Mouse (Mus musculus): Measurements from ENCODE around the gene Alk.

DNA sequence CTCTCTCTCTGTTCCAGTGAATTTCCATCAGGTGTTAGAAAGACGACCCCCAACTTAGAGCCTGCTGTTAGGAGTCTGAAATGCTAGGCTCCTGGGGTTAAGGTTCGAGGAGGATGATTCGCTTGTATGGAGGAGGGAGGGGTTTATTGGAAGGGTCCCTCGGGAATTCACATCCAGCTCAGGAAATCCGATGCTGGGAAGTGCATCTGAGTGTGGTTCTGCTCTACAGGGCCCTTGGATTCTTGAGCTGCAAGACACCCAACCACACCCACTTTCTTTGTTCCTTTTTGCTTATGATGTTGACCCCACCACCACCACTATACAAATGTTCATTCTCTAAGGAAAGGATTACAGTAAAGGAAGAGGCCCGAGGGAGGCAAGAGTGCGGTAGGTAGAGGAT lies 81.4 kb downstream of the Alk start:
- TF ChIP-seq POLR2A (IDR thresholded peaks at IDR 0.05; ENCODE audit: extremely low read depth, insufficient read depth, low read length) (no peak), CTCF (IDR thresholded peaks at IDR 0.05; ENCODE audit: low read depth, low read length) (no peak)
